Comparison of ENCODE assay signal across 15 mouse cellular contexts in genomic region chr10:120426086-120426610, GRCm38 (mm10). TPM values are rescaled to one million over a fixed set of nuclear protein-coding genes. Genes with fewer than 3 reads are reported as not detected.
DNase-seq lines count a peak whose midpoint lies in the region; ATAC-seq lines count a peak whose summit lies in the region.
"Had no signal": no experiment of that assay in that cellular context is flagged by ENCODE, and none has a peak within 500 bp of the region (broad histone marks: within the 10 kb centered on the region; RNA-seq: fewer than 3 reads in every experiment).

No protein-coding gene starts in this region.

- H3K9ac ChIP-seq in embryonic facial prominence, embryonic 12.5 days: no peak overlapping the region
- no peak overlapping the region for H3K9ac ChIP-seq in stomach, embryonic 16.5 days (ENCODE audit: low read length)
- H3K9ac ChIP-seq: forebrain, embryonic 15.5 days; limb, embryonic 15.5 days; midbrain, embryonic 13.5 days; neural tube, embryonic 12.5 days had no signal

- H3K4me2 ChIP-seq in embryonic facial prominence, embryonic 12.5 days (replicated peaks): no peak overlapping the region
- H3K4me2 ChIP-seq in stomach, embryonic 16.5 days (ENCODE audit: low read depth, low read length): no peak overlapping the region
- H3K4me2 ChIP-seq: forebrain, embryonic 15.5 days; limb, embryonic 15.5 days; midbrain, embryonic 13.5 days; neural tube, embryonic 12.5 days had no signal

- H3K4me3 ChIP-seq in embryonic facial prominence, embryonic 12.5 days: no peak overlapping the region
- no peak overlapping the region for H3K4me3 ChIP-seq in stomach, embryonic 16.5 days (replicated peaks; ENCODE audit: low read length)
- H3K4me3 ChIP-seq: forebrain, embryonic 15.5 days; limb, embryonic 15.5 days; midbrain, embryonic 13.5 days; neural tube, embryonic 12.5 days had no signal

- H3K27ac ChIP-seq in embryonic facial prominence, embryonic 12.5 days: peak overlapping the region; percentile 17; the same call in 1 of the 2 replicates
- H3K27ac ChIP-seq in stomach, embryonic 16.5 days (ENCODE audit: low read length): peak overlapping the region; percentile 47
- H3K27ac ChIP-seq: forebrain, embryonic 15.5 days; limb, embryonic 15.5 days; midbrain, embryonic 13.5 days; neural tube, embryonic 12.5 days had no signal

- no peak for ATAC-seq in embryonic facial prominence, embryonic 12.5 days (ENCODE audit: insufficient number of reproducible peaks, insufficient read depth, low FRiP score, low TSS enrichment)
- ATAC-seq in stomach, embryonic 16.5 days (ENCODE audit: insufficient read depth, low FRiP score): no peak
- ATAC-seq: forebrain, embryonic 15.5 days; intestine, embryonic 16.5 days; midbrain, embryonic 13.5 days had no signal

- H3K4me1 ChIP-seq in embryonic facial prominence, embryonic 12.5 days: peaks cover 72% of the 10 kb centered on the region
- peaks cover 67% of the 10 kb centered on the region for H3K4me1 ChIP-seq in stomach, embryonic 16.5 days (ENCODE audit: control insufficient read depth, insufficient read depth, low read length)

- H3K9me3 ChIP-seq in embryonic facial prominence, embryonic 12.5 days: no peaks in the 10 kb centered on the region
- no peaks in the 10 kb centered on the region for H3K9me3 ChIP-seq in stomach, embryonic 16.5 days (replicated peaks; ENCODE audit: control insufficient read depth, low read length)
- H3K9me3 ChIP-seq: forebrain, embryonic 15.5 days; limb, embryonic 15.5 days; midbrain, embryonic 13.5 days; neural tube, embryonic 12.5 days had no signal

- H3K36me3 ChIP-seq in embryonic facial prominence, embryonic 12.5 days: peaks cover 13% of the 10 kb centered on the region
- no peaks in the 10 kb centered on the region for H3K36me3 ChIP-seq in stomach, embryonic 16.5 days (ENCODE audit: control insufficient read depth, insufficient read depth, low read length)
- H3K36me3 ChIP-seq: forebrain, embryonic 15.5 days; limb, embryonic 15.5 days; midbrain, embryonic 13.5 days; neural tube, embryonic 12.5 days had no signal

- 62% methylated on average over 14 of the region's 14 CpGs for WGBS in embryonic facial prominence, embryonic 12.5 days
- WGBS in stomach, embryonic 16.5 days: 59% methylated on average over 14 of the region's 14 CpGs

- peak; percentile 13 for DNase-seq in layer of hippocampus, adult 9-11 months
- DNase-seq in layer of hippocampus, postnatal 36 days: no peak
- peak; percentile 30 to 31 for DNase-seq in heart, adult 9 months (ENCODE audit: low spot score in 2 of 2)
- no peak for DNase-seq in kidney, adult 8-10 months
- DNase-seq in urinary bladder, postnatal 14 days (ENCODE audit: low spot score): no peak
- DNase-seq: cerebellum, adult 8-10 months; retina, postnatal 1 day; thymus, postnatal 25 days had no signal

- no peaks in the 10 kb centered on the region for H3K27me3 ChIP-seq in embryonic facial prominence, embryonic 12.5 days
- H3K27me3 ChIP-seq in stomach, embryonic 16.5 days (ENCODE audit: control insufficient read depth, insufficient read depth, low read length): no peaks in the 10 kb centered on the region
- H3K27me3 ChIP-seq: limb, embryonic 15.5 days; midbrain, embryonic 13.5 days; neural tube, embryonic 12.5 days had no signal

RNA-seq across cellular contexts. Expression of gene Hmga2, which starts 50.1 kb away (rescaled TPM):
- total RNA-seq in layer of hippocampus, postnatal 36 days (2021): under 1 TPM; 0.12 to 0.35 TPM
- 89.2 and 100 TPM in 2 replicates for polyA plus RNA-seq in embryonic facial prominence, embryonic 12.5 days (2016; fragmentation: Nextera tagmentation; extraction: Ambion mirVana)
- polyA plus RNA-seq in stomach, embryonic 16.5 days (2015; fragmentation: Nextera tagmentation; extraction: Ambion mirVana): 15.8 and 17.7 TPM in 2 replicates

Comparison
In these comparisons a context has a peak if more than half of its experiments do, and no peak if none do; other contexts are left out.
1. DNase-seq: peak in layer of hippocampus, adult 9-11 months (single experiment) and heart, adult 9 months (2 of 2); none in layer of hippocampus, postnatal 36 days (0 of 2), kidney, adult 8-10 months (0 of 2) and urinary bladder, postnatal 14 days (single experiment).